Mouse (Mus musculus) liver, embryonic 15.5 days (tissue): ENCODE results near the gene Rgs3. TPM values are rescaled to one million over a fixed set of nuclear protein-coding genes. Genes with fewer than 3 reads are reported as not detected.

Experiments used
- ATAC-seq: fragments of 200-750 bp; cut with Nextera tagmentation; 2 replicates; pipeline ENCODE4 v1.8.0; 2017; ENCODE audit warnings: moderate number of reproducible peaks, mild to moderate bottlenecking, moderate library complexity; ENCODE audit not compliant: insufficient read depth
- H3K27ac ChIP-seq: fragments of 300-500 bp; sonication (generic); replicated peaks from 2 replicates; pipeline ENCODE4 v1.5.1; 2015; ENCODE audit warnings: mild to moderate bottlenecking, inconsistent platforms
- H3K27me3 ChIP-seq: fragments of 300-500 bp; sonication (generic); 2 replicates; pipeline ENCODE4 v1.6.1; 2015; ENCODE audit warnings: mild to moderate bottlenecking, inconsistent platforms
- H3K36me3 ChIP-seq: fragments of 300-500 bp; sonication (generic); replicated peaks from 2 replicates; pipeline ENCODE4 v1.6.1; 2015; ENCODE audit warnings: moderate library complexity, mild to moderate bottlenecking, inconsistent platforms
- H3K4me1 ChIP-seq: fragments of 300-500 bp; sonication (generic); replicated peaks from 2 replicates; pipeline ENCODE4 v1.6.1; 2015; ENCODE audit warnings: inconsistent platforms
- H3K4me2 ChIP-seq: fragments of 300-500 bp; sonication (generic); 2 replicates; pipeline ENCODE4 v1.6.1; 2015; ENCODE audit warnings: moderate library complexity, mild to moderate bottlenecking, inconsistent platforms
- H3K4me3 ChIP-seq: fragments of 300-500 bp; sonication (generic); replicated peaks from 2 replicates; pipeline ENCODE4 v1.5.1; 2015; ENCODE audit warnings: mild to moderate bottlenecking, inconsistent platforms
- H3K9ac ChIP-seq: fragments of 300-500 bp; sonication (generic); 2 replicates; pipeline ENCODE4 v1.6.1; 2015; ENCODE audit warnings: moderate library complexity, mild to moderate bottlenecking, inconsistent platforms
- H3K9me3 ChIP-seq: fragments of 300-500 bp; sonication (generic); replicated peaks from 2 replicates; pipeline ENCODE4 v1.6.1; 2016; ENCODE audit warnings: inconsistent platforms
- WGBS: fragments of 180-500 bp; shearing (Covaris S2); methylation state at CpG from one replicate; pipeline ENCODE4 v1.1.7; 2015; ENCODE audit warnings: mixed read lengths; ENCODE audit not compliant: insufficient replicate concordance; 5-methylcytosine and 5-hydroxymethylcytosine counted together
- polyA plus RNA-seq: library from polyadenylated mRNA; unstranded; fragments of >200 nt; fragmentation: Nextera tagmentation; extraction: Ambion mirVana; gene quantifications from 2 replicates; pipeline ENCODE4 v1.2.1, GENCODE M21; 2015

The Rgs3 gene
- polyA plus RNA-seq, 1 experiment from 2014 or later: 5.4 TPM

DNA sequence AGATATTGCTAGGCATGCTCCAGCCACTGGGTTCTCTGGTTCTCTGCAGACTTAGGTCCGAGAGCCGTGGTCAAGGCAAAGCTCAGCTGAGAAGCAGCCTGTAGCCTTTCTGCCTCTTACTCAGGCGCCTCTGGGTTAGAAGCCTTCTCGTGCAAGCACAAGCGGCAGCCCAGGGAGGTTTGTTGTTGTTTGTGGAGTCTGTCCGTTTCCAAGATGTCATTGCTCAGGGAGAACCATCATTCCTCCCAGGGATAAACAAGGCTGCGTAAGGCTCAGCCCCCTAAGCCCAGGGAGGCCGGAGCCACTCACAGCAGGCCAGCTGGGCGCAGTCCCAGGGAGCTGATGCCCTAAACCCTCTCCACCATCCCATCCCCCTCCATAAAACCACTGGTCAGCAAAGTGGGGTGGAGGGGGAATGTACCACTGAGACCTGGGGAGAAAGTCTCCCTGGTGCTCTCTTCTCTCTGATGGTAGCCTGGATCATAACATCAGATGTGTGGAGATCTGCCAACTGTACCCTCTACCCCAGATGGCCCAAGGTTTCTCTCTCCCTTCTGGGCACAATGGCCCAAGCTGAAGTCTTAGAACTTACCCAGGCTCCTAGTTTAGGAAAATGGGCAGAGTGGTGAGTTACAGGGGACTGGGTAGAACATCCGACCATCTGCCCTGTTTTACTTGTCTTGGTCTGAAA is 117.5 kb downstream of the Rgs3 start:
- Histone ChIP-seq H3K27ac (no peak overlapping the region), H3K4me2 (no peak overlapping the region), H3K4me1 (peaks cover 4% of the 10 kb centered on the region), H3K27me3 (peaks cover 32% of the 10 kb centered on the region), H3K36me3 (no peaks in the 10 kb centered on the region), H3K4me3 (no peak overlapping the region), H3K9me3 (no peaks in the 10 kb centered on the region), H3K9ac (no peak overlapping the region)
- no peak for ATAC-seq
- WGBS: 65% methylated on average over 10 of the region's 10 CpGs

DNA sequence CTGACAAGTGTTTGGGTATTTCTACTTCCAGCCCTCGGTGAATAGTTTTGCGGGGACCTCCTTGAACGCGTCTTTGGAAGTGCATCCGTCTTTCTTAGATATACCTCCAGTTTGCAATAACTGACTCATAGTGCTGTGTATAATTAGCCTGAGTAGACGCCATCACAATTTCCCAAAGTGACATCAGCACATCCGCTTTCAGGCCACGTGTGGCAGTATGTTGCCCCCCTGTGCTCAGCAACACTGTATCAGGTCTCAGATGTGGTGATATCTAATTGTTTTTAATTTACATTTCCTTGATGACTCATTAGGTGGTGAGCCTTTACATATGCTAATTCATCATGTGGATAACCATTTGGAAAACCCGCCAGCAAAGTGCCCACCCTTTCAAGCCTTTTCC is 119.5 kb downstream of the Rgs3 start:
- Histone ChIP-seq H3K9me3 (no peaks in the 10 kb centered on the region), H3K9ac (no peak overlapping the region), H3K36me3 (no peaks in the 10 kb centered on the region), H3K27ac (no peak overlapping the region), H3K4me2 (no peak overlapping the region), H3K4me3 (no peak overlapping the region), H3K4me1 (peaks cover 4% of the 10 kb centered on the region), H3K27me3 (peaks cover 18% of the 10 kb centered on the region)
- WGBS: 69% methylated on average over 9 of the region's 9 CpGs
- ATAC-seq: no peak

DNA sequence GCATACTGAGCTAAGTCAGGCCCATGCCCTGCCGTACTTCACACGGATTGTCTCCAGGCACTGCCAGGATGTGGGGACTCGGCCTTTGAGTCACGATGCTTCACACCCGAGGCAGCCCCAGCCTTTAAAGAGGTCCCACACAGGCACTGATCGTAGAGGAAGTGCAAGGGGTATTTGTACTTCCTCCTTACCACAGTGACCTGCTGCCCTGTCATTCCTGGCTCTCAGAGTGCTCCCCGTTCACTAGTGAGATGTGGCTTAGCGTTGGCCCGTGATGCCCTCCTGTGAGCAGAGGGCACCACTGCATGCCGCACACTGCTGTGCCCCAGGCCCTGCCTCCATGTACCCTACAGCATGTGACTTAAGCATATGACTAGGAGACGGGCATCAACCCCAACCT is 121.8 kb downstream of the Rgs3 start:
- H3K9me3 ChIP-seq: no peaks in the 10 kb centered on the region
- no peak overlapping the region for H3K4me3 ChIP-seq
- ATAC-seq: 0 out of 2 replicates have a peak, but pooled peaks have one; percentile 34
- no peaks in the 10 kb centered on the region for H3K36me3 ChIP-seq
- H3K27ac ChIP-seq: no peak overlapping the region
- no peak overlapping the region for H3K4me2 ChIP-seq
- H3K9ac ChIP-seq: no peak overlapping the region
- no peaks in the 10 kb centered on the region for H3K27me3 ChIP-seq
- peaks cover 11% of the 10 kb centered on the region for H3K4me1 ChIP-seq
- 21% methylated on average over 11 of the region's 11 CpGs for WGBS

DNA sequence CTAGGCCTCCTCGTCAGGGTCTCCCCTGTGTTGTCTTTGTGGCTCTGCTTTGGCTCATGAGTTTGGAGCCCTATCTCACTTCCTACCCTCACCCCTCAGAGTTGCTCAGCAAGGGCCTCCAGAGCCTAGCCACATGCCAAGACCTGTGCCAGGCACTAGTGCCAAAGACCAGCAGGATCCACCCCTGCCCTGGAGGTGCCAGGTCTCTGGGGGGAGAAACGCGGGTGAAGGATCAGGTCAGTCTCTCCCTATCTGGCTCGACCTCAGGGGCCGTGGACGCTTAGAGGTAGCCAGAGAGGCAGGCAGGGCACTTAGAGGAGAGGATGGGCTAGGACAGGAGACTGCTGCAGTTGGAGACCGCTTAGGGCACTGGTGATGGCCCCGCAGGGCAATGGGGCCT is 122.7 kb downstream of the Rgs3 start:
- 63% methylated on average over 8 of the region's 8 CpGs for WGBS
- Histone ChIP-seq H3K27me3 (no peaks in the 10 kb centered on the region), H3K27ac (no peak overlapping the region), H3K4me3 (no peak overlapping the region), H3K36me3 (no peaks in the 10 kb centered on the region), H3K9me3 (no peaks in the 10 kb centered on the region), H3K9ac (no peak overlapping the region), H3K4me1 (peaks cover 13% of the 10 kb centered on the region), H3K4me2 (no peak overlapping the region)
- no peak for ATAC-seq

DNA sequence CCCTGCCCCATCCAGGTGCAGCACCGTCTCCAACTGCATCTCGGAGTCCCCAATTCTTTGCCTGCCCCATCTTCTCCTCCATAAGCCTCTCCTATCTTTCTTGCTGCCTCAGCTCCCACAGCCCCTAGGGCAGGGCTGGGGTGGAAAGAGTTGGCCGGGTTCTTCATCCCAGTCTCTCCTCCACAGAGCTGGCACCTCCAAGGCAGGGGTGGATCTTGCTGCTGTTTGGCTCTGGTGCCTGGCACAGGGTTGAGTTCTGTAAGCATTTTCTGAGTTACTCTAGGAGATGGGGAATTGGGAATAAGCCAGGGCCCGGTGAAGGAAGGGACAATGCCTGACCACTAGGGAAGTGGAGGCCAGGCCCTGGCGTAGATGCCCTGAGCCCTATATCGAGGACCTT is 123.5 kb downstream of the Rgs3 start:
- Histone ChIP-seq H3K9ac (no peak overlapping the region), H3K4me2 (no peak overlapping the region), H3K9me3 (no peaks in the 10 kb centered on the region), H3K27ac (no peak overlapping the region), H3K36me3 (no peaks in the 10 kb centered on the region), H3K4me3 (no peak overlapping the region), H3K27me3 (no peaks in the 10 kb centered on the region), H3K4me1 (peaks cover 13% of the 10 kb centered on the region)
- no peak for ATAC-seq
- WGBS: 71% methylated on average over 6 of the region's 6 CpGs

DNA sequence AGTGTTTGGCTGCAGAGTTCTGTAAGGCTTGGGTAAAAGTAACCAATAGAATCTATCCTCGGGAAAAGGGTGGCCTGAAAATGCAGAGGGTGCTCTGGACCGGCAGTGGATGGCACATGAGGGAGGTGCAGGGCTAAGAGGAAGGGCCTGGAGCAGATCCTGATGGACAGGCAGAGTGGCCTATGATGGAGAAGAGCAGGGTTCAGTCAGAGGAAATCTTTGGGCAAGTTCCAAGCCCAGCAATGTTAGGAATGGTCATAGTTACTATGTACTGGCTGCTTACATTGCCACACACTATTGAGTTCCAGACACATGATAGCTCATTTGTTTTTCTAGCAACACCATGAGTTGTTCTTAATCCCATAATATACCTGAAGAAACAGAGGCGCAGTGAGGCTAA is 124.7 kb downstream of the Rgs3 start:
- no peaks in the 10 kb centered on the region for H3K27me3 ChIP-seq
- no peak overlapping the region for H3K27ac ChIP-seq
- H3K36me3 ChIP-seq: no peaks in the 10 kb centered on the region
- no peaks in the 10 kb centered on the region for H3K9me3 ChIP-seq
- no peak overlapping the region for H3K4me2 ChIP-seq
- H3K4me3 ChIP-seq: no peak overlapping the region
- ATAC-seq: no peak
- WGBS: 56% methylated on average over 3 of the region's 3 CpGs
- peaks cover 13% of the 10 kb centered on the region for H3K4me1 ChIP-seq
- H3K9ac ChIP-seq: no peak overlapping the region

DNA sequence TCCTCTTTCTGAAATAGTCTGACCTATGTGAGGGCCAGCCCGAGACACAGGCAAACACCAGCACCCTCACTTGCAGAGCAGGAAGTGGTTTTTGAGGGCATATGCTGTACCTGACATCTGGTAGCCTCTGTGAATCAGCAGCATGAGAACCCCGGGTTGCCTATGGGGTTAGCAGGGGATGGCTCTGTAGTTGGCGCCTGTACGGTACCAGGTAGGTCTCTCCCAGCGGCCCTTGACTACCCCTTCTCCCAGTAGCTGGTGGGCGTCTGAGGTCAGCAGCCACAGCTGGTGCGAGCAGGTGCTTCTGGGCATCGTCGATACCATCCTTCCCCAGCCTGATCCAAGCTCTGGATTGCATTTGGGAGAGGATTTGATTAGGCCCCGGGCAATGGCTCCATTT is 125.6 kb downstream of the Rgs3 start:
- ATAC-seq: no peak
- H3K4me3 ChIP-seq: no peak overlapping the region
- peaks cover 13% of the 10 kb centered on the region for H3K4me1 ChIP-seq
- H3K36me3 ChIP-seq: no peaks in the 10 kb centered on the region
- 31% methylated on average over 10 of the region's 10 CpGs for WGBS
- no peaks in the 10 kb centered on the region for H3K9me3 ChIP-seq
- H3K27me3 ChIP-seq: no peaks in the 10 kb centered on the region
- no peak overlapping the region for H3K9ac ChIP-seq
- no peak overlapping the region for H3K27ac ChIP-seq
- H3K4me2 ChIP-seq: no peak overlapping the region

DNA sequence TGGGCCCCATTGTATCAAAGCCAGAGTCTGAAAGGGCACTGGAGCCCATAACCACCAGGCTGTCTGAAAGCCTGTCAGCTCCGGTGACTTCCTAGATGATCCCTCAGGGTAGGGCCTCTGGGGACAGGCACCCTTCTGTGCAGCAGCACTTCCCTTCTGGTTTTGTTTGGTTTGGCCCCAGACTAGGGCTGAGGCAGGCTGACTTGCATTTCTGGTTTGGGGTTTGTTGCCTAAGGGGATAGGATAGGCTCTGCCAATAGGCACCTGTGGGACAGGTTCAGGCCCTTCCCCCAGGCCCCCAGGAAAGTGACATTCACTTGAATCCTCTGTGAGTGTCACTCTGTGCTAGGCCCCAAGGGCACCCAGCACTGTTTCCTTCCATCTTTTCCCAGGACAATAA is 127.1 kb downstream of the Rgs3 start:
- H3K27ac ChIP-seq: no peak overlapping the region

DNA sequence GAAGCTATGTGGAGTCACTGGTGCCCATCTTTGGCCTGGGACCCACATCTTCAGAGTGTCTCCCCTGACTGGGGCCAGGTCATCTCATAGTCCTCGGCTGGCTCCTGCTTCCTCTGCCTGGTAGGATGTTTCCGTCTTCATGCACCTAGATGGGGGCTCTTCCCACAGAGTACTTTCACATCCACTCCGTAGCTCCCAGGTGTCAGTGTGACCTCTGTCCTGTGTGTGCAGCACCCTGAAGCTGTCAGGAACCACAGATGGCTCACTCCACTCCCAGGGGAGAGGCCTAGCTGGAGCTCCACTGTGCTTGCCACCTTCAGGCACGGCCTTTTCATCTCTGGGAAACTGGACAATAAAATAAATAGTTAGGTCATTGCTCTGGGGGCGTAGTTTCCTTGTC is 128.5 kb downstream of the Rgs3 start:
- 71% methylated on average over 5 of the region's 5 CpGs for WGBS
- ATAC-seq: no peak

More for the DNA sequence above, 127.1 kb downstream of the Rgs3 start:
- ATAC-seq: no peak
- WGBS: 12% methylated on average over 1 of the region's 1 CpGs
- Histone ChIP-seq H3K36me3 (no peaks in the 10 kb centered on the region), H3K9me3 (no peaks in the 10 kb centered on the region), H3K9ac (no peak overlapping the region), H3K4me2 (no peak overlapping the region), H3K4me3 (no peak overlapping the region), H3K4me1 (peaks cover 10% of the 10 kb centered on the region), H3K27me3 (no peaks in the 10 kb centered on the region)

DNA sequence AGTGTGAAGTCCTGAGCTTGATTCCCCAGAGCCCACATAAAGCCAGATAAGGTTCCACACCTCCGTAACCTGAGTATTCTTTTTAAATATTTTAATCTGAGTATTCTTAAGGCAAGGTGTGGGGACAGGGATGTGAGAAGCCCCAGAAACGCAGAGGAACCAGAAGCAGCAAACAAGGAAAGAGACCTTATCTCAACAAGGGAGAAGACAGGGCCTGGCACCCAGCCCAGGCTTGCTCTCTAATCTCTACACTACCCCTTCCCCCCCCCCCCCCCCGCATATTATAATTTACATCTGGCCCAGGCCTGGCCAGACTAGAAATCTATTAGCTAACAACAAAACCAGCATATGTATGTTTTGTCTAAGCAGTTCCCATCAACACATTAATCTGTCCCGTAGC is 131.3 kb downstream of the Rgs3 start:
- 52% methylated on average over 4 of the region's 4 CpGs for WGBS
- H3K27ac ChIP-seq: no peak overlapping the region
- ATAC-seq: no peak

More for the DNA sequence above, 128.5 kb downstream of the Rgs3 start:
- Histone ChIP-seq H3K4me2 (no peak overlapping the region), H3K9me3 (no peaks in the 10 kb centered on the region), H3K27me3 (no peaks in the 10 kb centered on the region), H3K27ac (no peak overlapping the region), H3K9ac (no peak overlapping the region), H3K36me3 (no peaks in the 10 kb centered on the region), H3K4me1 (peaks cover 9% of the 10 kb centered on the region), H3K4me3 (no peak overlapping the region)

DNA sequence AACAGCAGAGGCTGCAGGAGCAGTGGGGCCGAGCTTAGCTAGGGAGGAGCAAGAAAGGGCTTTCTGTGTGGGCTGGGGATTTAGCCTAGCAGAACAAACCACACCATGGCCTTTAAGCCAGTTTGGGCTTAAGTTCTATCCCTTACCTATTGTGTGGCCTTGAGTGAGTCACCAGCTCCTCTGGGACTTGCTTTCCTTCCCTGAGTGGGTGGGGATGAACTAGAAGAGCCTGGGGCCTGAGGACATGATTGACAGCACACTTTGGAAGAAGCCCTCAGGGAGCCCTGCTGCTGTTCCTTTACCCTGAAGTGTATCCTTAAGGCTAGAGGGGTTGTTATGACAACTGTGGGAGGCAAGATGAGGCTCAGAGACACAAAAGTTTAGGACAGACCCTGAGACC is 132.0 kb downstream of the Rgs3 start:
- Histone ChIP-seq H3K9ac (no peak overlapping the region), H3K4me2 (no peak overlapping the region), H3K36me3 (no peaks in the 10 kb centered on the region), H3K4me3 (no peak overlapping the region), H3K27ac (no peak overlapping the region), H3K27me3 (no peaks in the 10 kb centered on the region), H3K4me1 (peaks cover under 1% of the 10 kb centered on the region; the same call in 1 of the 2 replicates), H3K9me3 (no peaks in the 10 kb centered on the region)
- no peak for ATAC-seq
- WGBS: 53% methylated on average over 1 of the region's 1 CpGs

More for the DNA sequence above, 131.3 kb downstream of the Rgs3 start:
- H3K36me3 ChIP-seq: no peaks in the 10 kb centered on the region
- H3K4me3 ChIP-seq: no peak overlapping the region
- no peak overlapping the region for H3K9ac ChIP-seq
- no peak overlapping the region for H3K4me2 ChIP-seq
- H3K4me1 ChIP-seq: peaks cover 3% of the 10 kb centered on the region; the same call in 1 of the 2 replicates
- H3K27me3 ChIP-seq: no peaks in the 10 kb centered on the region
- H3K9me3 ChIP-seq: no peaks in the 10 kb centered on the region

DNA sequence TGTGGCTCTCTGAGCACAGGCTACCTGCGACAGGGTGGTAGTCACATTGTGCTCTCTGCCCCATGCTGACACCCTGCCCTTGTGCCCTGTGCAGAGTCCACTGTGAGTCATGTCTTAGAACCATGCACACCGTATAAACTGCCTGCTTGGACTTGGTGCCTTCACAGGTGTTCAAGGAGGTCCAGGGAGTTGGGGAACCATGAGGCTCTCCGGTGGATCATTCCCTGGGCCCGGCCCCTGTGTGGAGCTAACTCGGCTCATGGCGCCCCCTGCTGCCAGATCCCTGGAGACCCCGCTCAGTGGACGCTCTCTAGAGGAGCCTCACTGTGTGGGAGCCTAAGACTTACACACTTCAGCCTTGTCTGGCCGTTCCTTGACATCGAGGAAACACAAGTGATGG is 134.2 kb downstream of the Rgs3 start:
- Histone ChIP-seq H3K36me3 (no peaks in the 10 kb centered on the region), H3K27ac (no peak overlapping the region), H3K4me2 (no peak overlapping the region), H3K4me1 (no peaks in the 10 kb centered on the region), H3K27me3 (no peaks in the 10 kb centered on the region), H3K4me3 (no peak overlapping the region), H3K9ac (no peak overlapping the region; the same call in 1 of the 2 replicates), H3K9me3 (no peaks in the 10 kb centered on the region)
- ATAC-seq: peak; percentile 13; the same call in 1 of the 2 replicates
- 28% methylated on average over 10 of the region's 10 CpGs for WGBS
